Mouse (Mus musculus) kidney, embryonic 16.5 days (tissue): ENCODE results near the gene Slc25a12. TPM values are rescaled to one million over a fixed set of nuclear protein-coding genes. Genes with fewer than 3 reads are reported as not detected.

Experiments
- ATAC-seq: fragments of 200-750 bp; cut with Nextera tagmentation; 2 replicates; pipeline ENCODE4 v1.8.0; 2017; ENCODE audit warnings: moderate TSS enrichment; ENCODE audit not compliant: low FRiP score, low TSS enrichment
- H3K27ac ChIP-seq: fragments of 300-500 bp; sonication (generic); 2 replicates; pipeline ENCODE4 v1.5.1; 2014; ENCODE audit warnings: low read length
- H3K27me3 ChIP-seq: fragments of 300-500 bp; sonication (generic); 2 replicates; pipeline ENCODE4 v1.6.1; 2014; ENCODE audit warnings: low read length, control low read depth, mixed read lengths; ENCODE audit not compliant: insufficient read depth
- H3K36me3 ChIP-seq: fragments of 300-500 bp; sonication (generic); 2 replicates; pipeline ENCODE4 v1.6.1; 2014; ENCODE audit warnings: low read length, control low read depth, mixed read lengths; ENCODE audit not compliant: insufficient read depth
- H3K4me1 ChIP-seq: fragments of 300-500 bp; sonication (generic); 2 replicates; pipeline ENCODE4 v1.6.1; 2014; ENCODE audit warnings: low read length, control low read depth, mixed read lengths; ENCODE audit not compliant: insufficient read depth
- H3K4me2 ChIP-seq: fragments of 300-500 bp; sonication (generic); replicated peaks from 2 replicates; pipeline ENCODE4 v1.6.1; 2014; ENCODE audit warnings: low read depth, low read length
- H3K4me3 ChIP-seq: fragments of 300-500 bp; sonication (generic); 2 replicates; pipeline ENCODE4 v1.5.1; 2014; ENCODE audit warnings: mild to moderate bottlenecking, low read length
- H3K9ac ChIP-seq: fragments of 300-500 bp; sonication (generic); replicated peaks from 2 replicates; pipeline ENCODE4 v1.6.1; 2014; ENCODE audit warnings: low read length
- H3K9me3 ChIP-seq: fragments of 300-500 bp; sonication (generic); 2 replicates; pipeline ENCODE4 v1.6.1; 2016; ENCODE audit warnings: low read length, control low read depth
- WGBS: fragments of 180-500 bp; shearing (Covaris S2); extraction: QIAGEN DNeasy Blood & Tissue Kit; methylation state at CpG from one replicate; pipeline ENCODE4 v1.1.7; 2014; 5-methylcytosine and 5-hydroxymethylcytosine counted together
- polyA plus RNA-seq: library from polyadenylated mRNA; unstranded; fragments of >200 nt; fragmentation: Nextera tagmentation; extraction: Ambion mirVana; gene quantifications from 2 replicates; pipeline ENCODE4 v1.2.1, GENCODE M21; 2015

The Slc25a12 gene
- polyA plus RNA-seq, 1 experiment from 2014 or later, result 53.3 TPM

GRCm38 (mm10) chr2:71273955-71274679 is 93.4 kb downstream of the Slc25a12 start:
- WGBS, result 29% methylated on average over 23 of the region's 23 CpGs
- H3K36me3 ChIP-seq, result 0 out of 2 replicates have a peak, but pooled peaks cover 11% of the 10 kb centered on the region
- peaks cover 8% of the 10 kb centered on the region; the same call in 1 of the 2 replicates for H3K4me1 ChIP-seq
- H3K4me2 ChIP-seq, result peak overlapping the region; percentile 42
- peak overlapping the region; percentile 30 for H3K4me3 ChIP-seq
- H3K27ac ChIP-seq, result peak overlapping the region; percentile 59
- no peaks in the 10 kb centered on the region for H3K9me3 ChIP-seq
- no peaks in the 10 kb centered on the region for H3K27me3 ChIP-seq
- ATAC-seq, result peak; percentile 63; the same call in 1 of the 2 replicates
- 0 out of 2 replicates have a peak overlapping the region, but pooled peaks have one; percentile 7 for H3K9ac ChIP-seq

- no peak overlapping the region for H3K4me3 ChIP-seq
- no peak overlapping the region for H3K9ac ChIP-seq
- 63% methylated on average over 4 of the region's 4 CpGs for WGBS
- H3K4me2 ChIP-seq, result no peak overlapping the region
- H3K4me1 ChIP-seq, result peaks cover 4% of the 10 kb centered on the region; the same call in 1 of the 2 replicates
- H3K9me3 ChIP-seq, result no peaks in the 10 kb centered on the region
- no peaks in the 10 kb centered on the region for H3K27me3 ChIP-seq
- H3K36me3 ChIP-seq, result peaks cover 13% of the 10 kb centered on the region
- ATAC-seq, result no peak
- no peak overlapping the region for H3K27ac ChIP-seq
Measured at GRCm38 (mm10) chr2:71270085-71270484, 97.5 kb downstream of the Slc25a12 start.

GRCm38 (mm10) chr2:71269332-71269731 is 98.2 kb downstream of the Slc25a12 start:
- Histone ChIP-seq H3K9me3 (no peaks in the 10 kb centered on the region), H3K4me3 (no peak overlapping the region), H3K27ac (no peak overlapping the region), H3K4me1 (peaks cover 4% of the 10 kb centered on the region; the same call in 1 of the 2 replicates), H3K27me3 (no peaks in the 10 kb centered on the region), H3K4me2 (no peak overlapping the region), H3K9ac (no peak overlapping the region), H3K36me3 (peaks cover 13% of the 10 kb centered on the region)
- ATAC-seq, result no peak
- 28% methylated on average over 1 of the region's 1 CpGs for WGBS

- H3K9ac ChIP-seq, result no peak overlapping the region
- H3K9me3 ChIP-seq, result no peaks in the 10 kb centered on the region
- no peaks in the 10 kb centered on the region for H3K27me3 ChIP-seq
- peaks cover 13% of the 10 kb centered on the region for H3K36me3 ChIP-seq
- H3K4me2 ChIP-seq, result no peak overlapping the region
- H3K27ac ChIP-seq, result no peak overlapping the region
- peaks cover 1% of the 10 kb centered on the region; the same call in 1 of the 2 replicates for H3K4me1 ChIP-seq
- H3K4me3 ChIP-seq, result no peak overlapping the region
- 93% methylated on average over 8 of the region's 8 CpGs for WGBS
- ATAC-seq, result no peak
Measured at GRCm38 (mm10) chr2:71268691-71269090, 98.9 kb downstream of the Slc25a12 start.

- Histone ChIP-seq H3K4me3 (no peak overlapping the region), H3K4me1 (no peaks in the 10 kb centered on the region), H3K36me3 (peaks cover 33% of the 10 kb centered on the region), H3K27ac (no peak overlapping the region), H3K4me2 (no peak overlapping the region), H3K27me3 (no peaks in the 10 kb centered on the region), H3K9ac (no peak overlapping the region), H3K9me3 (no peaks in the 10 kb centered on the region)
- 70% methylated on average over 20 of the region's 20 CpGs for WGBS
- no peak for ATAC-seq
Measured at GRCm38 (mm10) chr2:71264585-71264984, 103.0 kb downstream of the Slc25a12 start.

- Histone ChIP-seq H3K27me3 (no peaks in the 10 kb centered on the region), H3K4me3 (no peak overlapping the region), H3K4me1 (no peaks in the 10 kb centered on the region), H3K9me3 (no peaks in the 10 kb centered on the region), H3K36me3 (peaks cover 53% of the 10 kb centered on the region), H3K9ac (no peak overlapping the region), H3K27ac (no peak overlapping the region), H3K4me2 (no peak overlapping the region)
- ATAC-seq, result no peak
- WGBS, result 79% methylated on average over 7 of the region's 7 CpGs
Measured at GRCm38 (mm10) chr2:71256581-71256980, 111.0 kb downstream of the Slc25a12 start.

GRCm38 (mm10) chr2:71254836-71255235 is 112.7 kb downstream of the Slc25a12 start:
- no peak overlapping the region for H3K4me3 ChIP-seq
- WGBS, result 87% methylated on average over 4 of the region's 4 CpGs
- H3K36me3 ChIP-seq, result peaks cover 58% of the 10 kb centered on the region
- no peak for ATAC-seq
- H3K9ac ChIP-seq, result no peak overlapping the region
- H3K27me3 ChIP-seq, result no peaks in the 10 kb centered on the region
- no peak overlapping the region for H3K27ac ChIP-seq
- H3K9me3 ChIP-seq, result no peaks in the 10 kb centered on the region
- H3K4me1 ChIP-seq, result no peaks in the 10 kb centered on the region
- H3K4me2 ChIP-seq, result no peak overlapping the region

GRCm38 (mm10) chr2:71250841-71251240 is 116.7 kb downstream of the Slc25a12 start:
- no peak overlapping the region for H3K4me2 ChIP-seq
- H3K9ac ChIP-seq, result no peak overlapping the region
- H3K27ac ChIP-seq, result no peak overlapping the region
- H3K36me3 ChIP-seq, result peaks cover 48% of the 10 kb centered on the region
- H3K4me3 ChIP-seq, result no peak overlapping the region
- H3K4me1 ChIP-seq, result no peaks in the 10 kb centered on the region
- 71% methylated on average over 5 of the region's 5 CpGs for WGBS
- no peaks in the 10 kb centered on the region for H3K27me3 ChIP-seq
- no peaks in the 10 kb centered on the region for H3K9me3 ChIP-seq
- ATAC-seq, result no peak

- WGBS, result 78% methylated on average over 3 of the region's 3 CpGs
- Histone ChIP-seq H3K9me3 (no peaks in the 10 kb centered on the region), H3K9ac (no peak overlapping the region), H3K36me3 (peaks cover 40% of the 10 kb centered on the region), H3K4me1 (no peaks in the 10 kb centered on the region), H3K4me2 (no peak overlapping the region), H3K27ac (no peak overlapping the region), H3K4me3 (no peak overlapping the region), H3K27me3 (no peaks in the 10 kb centered on the region)
- no peak for ATAC-seq
Measured at GRCm38 (mm10) chr2:71248071-71248470, 119.5 kb downstream of the Slc25a12 start.

- WGBS, result 67% methylated on average over 5 of the region's 5 CpGs
- no peak overlapping the region for H3K9ac ChIP-seq
- H3K36me3 ChIP-seq, result peaks cover 31% of the 10 kb centered on the region
Measured at GRCm38 (mm10) chr2:71246096-71246495, 121.5 kb downstream of the Slc25a12 start.

More at GRCm38 (mm10) chr2:71246096-71246495, 121.5 kb downstream of the Slc25a12 start:
- Histone ChIP-seq H3K4me1 (no peaks in the 10 kb centered on the region), H3K4me3 (no peak overlapping the region), H3K9me3 (no peaks in the 10 kb centered on the region), H3K27me3 (no peaks in the 10 kb centered on the region), H3K27ac (no peak overlapping the region), H3K4me2 (no peak overlapping the region)
- no peak for ATAC-seq
